12 mouse cellular contexts compared by ENCODE assay signal in the genomic region with DNA sequence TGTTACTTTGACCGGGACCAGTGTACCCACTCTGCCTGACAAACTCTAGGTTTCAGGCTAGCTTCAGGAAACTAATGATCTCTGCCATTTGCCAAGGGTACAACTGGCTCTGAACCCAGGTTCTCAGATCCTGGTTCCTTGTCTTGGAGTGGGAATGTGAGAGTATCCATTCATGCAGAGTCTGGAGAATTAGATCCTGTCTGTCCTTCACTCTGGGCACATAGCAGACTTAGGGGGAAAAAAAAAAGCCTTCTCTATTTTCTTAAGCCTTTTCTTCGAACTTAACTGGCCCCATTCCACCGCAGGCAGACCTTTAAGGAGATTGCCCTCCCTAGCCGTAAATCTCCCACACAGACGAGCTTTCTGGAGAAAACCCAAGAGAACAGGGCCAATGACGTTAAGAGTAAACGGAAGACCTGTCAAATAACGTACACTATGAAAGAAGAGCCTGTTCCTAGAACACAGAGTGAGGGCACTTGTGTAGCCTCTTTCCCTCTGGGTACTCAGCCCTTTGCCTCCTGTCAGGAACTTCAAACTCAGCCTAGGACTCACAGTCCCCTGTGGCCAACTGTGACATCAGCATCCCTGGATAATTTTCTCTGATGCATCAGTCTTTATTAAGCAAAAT.
DNase-seq lines count a peak whose midpoint lies in the region; ATAC-seq and TF ChIP-seq lines count a peak whose summit lies in the region.
"Had no signal": no experiment of that assay in that cellular context is flagged by ENCODE, and none has a peak within 500 bp of the region (broad histone marks: within the 10 kb centered on the region; RNA-seq: fewer than 3 reads in every experiment).

No protein-coding gene starts in this region.

- 36% methylated on average over 8 of the region's 8 CpGs for WGBS in hindbrain, postnatal 0 days
- WGBS in hindbrain, embryonic 10.5 days = 70% methylated on average over 8 of the region's 8 CpGs

- peak overlapping the region; percentile 32; the same call in 1 of the 2 replicates for H3K27ac ChIP-seq in hindbrain, postnatal 0 days
- H3K27ac ChIP-seq in hindbrain, embryonic 10.5 days = no peak overlapping the region

- no peak overlapping the region for H3K9ac ChIP-seq in hindbrain, postnatal 0 days (replicated peaks; ENCODE audit: low read length)
- H3K9ac ChIP-seq: liver, postnatal 0 days had no signal

- H3K36me3 ChIP-seq in hindbrain, postnatal 0 days (ENCODE audit: insufficient read depth, low read length) = no peaks in the 10 kb centered on the region
- no peaks in the 10 kb centered on the region for H3K36me3 ChIP-seq in hindbrain, embryonic 10.5 days

- DNase-seq in hindbrain, postnatal 0 days (ENCODE audit: low spot score) = peak; percentile 28
- DNase-seq in hindbrain, embryonic 10.5 days (ENCODE audit: low spot score) = no peak
- peak; percentile 55 for DNase-seq in brain, embryonic 14.5 days (ENCODE audit: low read depth)
- DNase-seq in gastrocnemius, postnatal 25 days = peak; percentile 75
- DNase-seq in thymus, postnatal 25 days = no peak
- DNase-seq in ovary, postnatal 10 days (ENCODE audit: low spot score) = no peak
- DNase-seq: heart, postnatal 4 days; layer of hippocampus, postnatal 36 days; liver, postnatal 0 days; right cerebral cortex, postnatal 25 days; thymus, postnatal 4 days had no signal

- H3K9me3 ChIP-seq in hindbrain, postnatal 0 days (ENCODE audit: low read length) = no peaks in the 10 kb centered on the region
- no peaks in the 10 kb centered on the region for H3K9me3 ChIP-seq in hindbrain, embryonic 10.5 days

- ATAC-seq in hindbrain, postnatal 0 days = no peak
- 0 out of 2 replicates have a peak, but pooled peaks have one; percentile 9 for ATAC-seq in megakaryocyte-erythroid progenitor cell, adult 5-6 weeks (replicated peaks; ENCODE audit: low FRiP score, low TSS enrichment, poor library complexity, severe bottlenecking)
- ATAC-seq: liver, postnatal 0 days had no signal

- TF ChIP-seq CTCF in hindbrain, postnatal 0 days (IDR thresholded peaks at IDR 0.05; ENCODE audit: low read depth) = no peak
- TF ChIP-seq CTCF in brain, embryonic 14.5 days (IDR thresholded peaks at IDR 0.05; ENCODE audit: borderline replicate concordance, extremely low read depth, insufficient read depth, insufficient read length) = no peak

- no peak for TF ChIP-seq POLR2A in brain, embryonic 14.5 days (IDR thresholded peaks at IDR 0.05; ENCODE audit: borderline replicate concordance, extremely low read depth, insufficient read depth, insufficient read length, poor library complexity, severe bottlenecking)

- H3K4me2 ChIP-seq in hindbrain, postnatal 0 days (ENCODE audit: low read depth, low read length) = no peak overlapping the region

- no peaks in the 10 kb centered on the region for H3K27me3 ChIP-seq in hindbrain, postnatal 0 days (ENCODE audit: insufficient read depth, low read length)
- no peaks in the 10 kb centered on the region for H3K27me3 ChIP-seq in hindbrain, embryonic 10.5 days (ENCODE audit: insufficient read depth, poor library complexity, severe bottlenecking)

- H3K4me3 ChIP-seq in hindbrain, postnatal 0 days (ENCODE audit: low read length) = no peak overlapping the region
- H3K4me3 ChIP-seq in hindbrain, embryonic 10.5 days = no peak overlapping the region

- no peaks in the 10 kb centered on the region for H3K4me1 ChIP-seq in hindbrain, postnatal 0 days (ENCODE audit: insufficient read depth, low read length)
- H3K4me1 ChIP-seq in hindbrain, embryonic 10.5 days (replicated peaks) = no peaks in the 10 kb centered on the region

Comparison
In these comparisons a context has a peak if more than half of its experiments do, and no peak if none do; other contexts are left out.
1. DNase-seq: peak in hindbrain, postnatal 0 days (single experiment), brain, embryonic 14.5 days (single experiment) and gastrocnemius, postnatal 25 days (single experiment); none in hindbrain, embryonic 10.5 days (single experiment), thymus, postnatal 25 days (single experiment) and ovary, postnatal 10 days (single experiment).